Mouse (Mus musculus) forebrain, embryonic 13.5 days (tissue): ENCODE measurements around the gene Pfkfb3. TPM values are rescaled to one million over a fixed set of nuclear protein-coding genes. Genes with fewer than 3 reads are reported as not detected.
A peak's percentile ranks its signal among the peaks of the same experiment; 100 is the strongest.

Source experiments
- ATAC-seq: fragments of 200-750 bp; cut with Nextera tagmentation; 2 replicates; pipeline ENCODE4 v1.8.0; 2017
- H3K27ac ChIP-seq: fragments of 300-500 bp; sonication (generic); 2 replicates; pipeline ENCODE4 v1.5.1; 2015; ENCODE audit warnings: inconsistent platforms, mild to moderate bottlenecking, moderate library complexity
- H3K27me3 ChIP-seq: fragments of 300-500 bp; sonication (generic); 2 replicates; pipeline ENCODE4 v1.6.1; 2015; ENCODE audit warnings: mild to moderate bottlenecking, inconsistent platforms
- H3K36me3 ChIP-seq: fragments of 300-500 bp; sonication (generic); 2 replicates; pipeline ENCODE4 v1.6.1; 2015; ENCODE audit warnings: mild to moderate bottlenecking, inconsistent platforms; ENCODE audit not compliant: poor library complexity, severe bottlenecking
- H3K4me1 ChIP-seq: fragments of 300-500 bp; sonication (generic); 2 replicates; pipeline ENCODE4 v1.6.1; 2015; ENCODE audit warnings: inconsistent platforms
- H3K4me2 ChIP-seq: fragments of 300-500 bp; sonication (generic); 2 replicates; pipeline ENCODE4 v1.6.1; 2015; ENCODE audit warnings: inconsistent platforms, mild to moderate bottlenecking, moderate library complexity
- H3K4me3 ChIP-seq: fragments of 300-500 bp; sonication (generic); 2 replicates; pipeline ENCODE4 v1.5.1; 2015; ENCODE audit warnings: mild to moderate bottlenecking, inconsistent platforms
- H3K9ac ChIP-seq: fragments of 300-500 bp; sonication (generic); 2 replicates; pipeline ENCODE4 v1.6.1; 2015; ENCODE audit warnings: mild to moderate bottlenecking, inconsistent platforms
- H3K9me3 ChIP-seq: fragments of 300-500 bp; sonication (generic); replicated peaks from 2 replicates; pipeline ENCODE4 v1.6.1; 2016; ENCODE audit warnings: inconsistent platforms
- WGBS: fragments of 180-500 bp; shearing (Covaris S2); methylation state at CpG from one replicate; pipeline ENCODE4 v1.1.7; 2015; 5-methylcytosine and 5-hydroxymethylcytosine counted together
- polyA plus RNA-seq: library from polyadenylated mRNA; unstranded; fragments of >200 nt; fragmentation: Nextera tagmentation; extraction: Ambion mirVana; gene quantifications from 2 replicates; pipeline ENCODE4 v1.2.1, GENCODE M21; 2015

Gene Pfkfb3
- 21.5 and 21.7 TPM in 2 replicates for polyA plus RNA-seq

GRCm38 (mm10) chr2:11553471-11554400 lies at the start of gene Pfkfb3:
Gene Pfkfb3, minus strand, starts transcription at chr2:11554077.
- Histone ChIP-seq H3K27ac (no peak within 1 kb of the TSS), H3K9me3 (no peaks in the 10 kb centered on the region), H3K27me3 (peaks cover 38% of the 10 kb centered on the region), H3K36me3 (no peaks in the 10 kb centered on the region), H3K4me3 (peak within 1 kb of the TSS; percentile 56), H3K4me1 (peaks cover 22% of the 10 kb centered on the region), H3K9ac (peak within 1 kb of the TSS; percentile 69), H3K4me2 (peak within 1 kb of the TSS; percentile 97)
- ATAC-seq = peak; percentile 80
- 2% methylated on average over 67 of the region's 67 CpGs for WGBS

DNA sequence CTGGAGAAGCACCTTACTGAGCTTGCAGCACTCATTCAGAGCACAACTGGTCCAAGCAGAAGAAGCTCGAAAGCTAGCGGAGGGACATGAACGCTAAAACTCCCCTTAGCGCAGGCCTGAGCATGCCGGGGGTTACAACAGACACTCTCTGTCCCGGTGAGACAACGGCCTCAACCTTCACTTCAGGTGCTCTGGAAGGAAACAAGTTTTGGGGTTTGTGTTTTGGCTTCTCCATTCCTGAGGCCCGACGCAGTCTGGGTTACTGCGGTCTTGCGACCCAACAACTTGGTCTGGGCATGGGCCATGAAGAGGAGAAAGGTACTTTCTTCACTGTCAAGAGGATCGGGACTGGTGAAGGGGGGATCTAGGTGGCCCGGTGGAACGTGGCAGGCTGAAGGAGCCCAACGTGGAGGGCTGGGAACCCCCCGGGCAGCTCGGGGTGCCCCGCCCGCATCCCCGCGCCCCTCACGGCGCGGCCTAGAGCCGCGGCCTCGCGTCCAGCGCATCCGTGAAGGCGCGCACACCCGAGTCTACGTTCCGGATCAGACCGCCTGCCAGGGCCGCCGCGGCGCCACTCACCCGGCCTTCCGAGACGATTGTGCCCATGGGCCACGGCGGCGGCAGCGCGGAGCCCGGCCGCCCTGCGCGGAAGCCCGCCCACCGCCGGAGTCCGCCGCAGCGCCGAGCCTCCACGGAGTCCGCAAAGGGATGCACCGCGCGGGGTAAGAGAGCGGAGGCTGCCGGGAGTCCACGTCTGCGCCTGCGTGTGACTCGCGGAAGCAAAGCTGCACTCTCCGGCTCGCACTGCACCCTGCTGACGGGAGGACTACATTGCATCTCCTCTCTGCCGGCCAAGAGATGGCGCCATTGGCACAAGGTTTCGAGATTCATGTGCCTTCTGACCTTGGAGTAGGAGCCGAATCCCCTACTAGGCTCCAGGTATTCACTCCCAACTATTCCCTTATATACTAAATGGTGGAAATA lies 48.9 kb upstream of the Pfkfb3 start:
- H3K9ac ChIP-seq = peak overlapping the region; percentile 98
- peak overlapping the region; percentile 87 for H3K4me2 ChIP-seq
- H3K4me1 ChIP-seq = peaks cover 13% of the 10 kb centered on the region
- H3K4me3 ChIP-seq = peak overlapping the region; percentile 94
- peak overlapping the region; percentile 59 for H3K27ac ChIP-seq
- ATAC-seq = peak; percentile 100
- H3K9me3 ChIP-seq = no peaks in the 10 kb centered on the region
- no peaks in the 10 kb centered on the region for H3K27me3 ChIP-seq
- 1% methylated on average over 54 of the region's 78 CpGs for WGBS
- H3K36me3 ChIP-seq = peaks cover 27% of the 10 kb centered on the region

DNA sequence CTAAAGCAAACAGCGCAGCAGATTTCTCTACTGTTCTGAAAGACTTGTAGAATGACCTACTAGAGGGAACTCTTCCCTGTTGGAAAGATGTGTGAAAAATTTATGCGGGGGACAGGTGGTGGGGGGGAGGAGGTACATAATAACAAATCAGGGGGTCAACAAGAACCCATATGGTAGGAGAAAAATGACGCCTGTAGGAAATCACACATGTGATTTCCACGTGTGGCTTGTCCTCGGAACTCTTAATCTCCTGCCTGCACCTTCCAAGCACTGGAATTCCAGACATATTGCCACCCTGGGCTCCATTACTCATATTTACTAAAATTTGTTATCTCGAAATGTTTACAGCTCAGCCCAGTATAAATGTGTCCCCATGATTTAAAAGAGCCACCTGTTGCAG lies 47.9 kb upstream of the Pfkfb3 start:
- WGBS = 86% methylated on average over 6 of the region's 6 CpGs
- Histone ChIP-seq H3K27me3 (no peaks in the 10 kb centered on the region), H3K9me3 (no peaks in the 10 kb centered on the region), H3K4me3 (peak overlapping the region; percentile 94), H3K9ac (peak overlapping the region; percentile 98), H3K27ac (no peak overlapping the region), H3K4me2 (peak overlapping the region; percentile 87), H3K36me3 (peaks cover 37% of the 10 kb centered on the region), H3K4me1 (peaks cover 13% of the 10 kb centered on the region)
- no peak for ATAC-seq

DNA sequence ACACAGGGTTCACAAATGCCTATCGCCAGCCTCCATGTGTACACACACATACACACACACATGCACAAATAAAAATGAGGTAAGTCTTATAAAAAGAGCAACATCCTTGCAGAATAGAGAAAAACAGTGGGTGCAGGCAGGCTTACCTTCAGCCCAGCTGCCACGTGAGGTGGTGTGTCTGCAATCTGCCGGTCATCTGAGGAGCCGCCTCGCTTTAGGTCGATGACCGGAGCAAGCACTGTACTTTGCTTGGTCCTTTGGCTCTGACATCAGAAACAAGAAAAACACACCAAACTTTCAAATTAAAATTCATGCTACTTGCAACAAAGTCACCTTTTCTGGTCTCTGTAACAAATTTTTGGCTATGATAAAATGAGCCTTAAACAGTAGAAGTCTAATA lies 44.0 kb upstream of the Pfkfb3 start:
- WGBS = 97% methylated on average over 7 of the region's 7 CpGs
- H3K9me3 ChIP-seq = no peaks in the 10 kb centered on the region
- no peak for ATAC-seq
- H3K27me3 ChIP-seq = no peaks in the 10 kb centered on the region
- no peak overlapping the region for H3K27ac ChIP-seq
- no peak overlapping the region for H3K4me3 ChIP-seq
- peaks cover 69% of the 10 kb centered on the region for H3K36me3 ChIP-seq
- H3K4me1 ChIP-seq = peaks cover 13% of the 10 kb centered on the region
- H3K4me2 ChIP-seq = no peak overlapping the region
- H3K9ac ChIP-seq = no peak overlapping the region

DNA sequence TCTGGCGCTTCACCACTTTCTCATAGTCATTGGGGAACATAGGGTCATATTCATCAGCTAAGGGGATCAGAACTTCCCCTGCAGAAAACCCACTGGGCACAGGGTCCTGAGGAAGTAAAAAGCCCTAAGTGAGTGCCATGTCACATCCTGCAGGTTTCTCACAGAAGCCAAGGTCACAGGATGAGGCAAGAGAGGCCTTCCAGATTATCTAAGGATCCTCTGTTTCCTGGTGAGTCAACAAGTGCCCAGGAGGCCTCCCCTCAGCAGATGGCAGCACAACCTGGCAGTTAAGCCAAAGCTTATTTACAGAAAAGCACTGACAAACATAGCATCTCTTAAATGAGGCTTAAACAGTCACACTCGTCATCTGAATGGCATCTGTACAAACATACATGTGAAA lies 42.8 kb upstream of the Pfkfb3 start:
- Histone ChIP-seq H3K27ac (no peak overlapping the region), H3K36me3 (peaks cover 81% of the 10 kb centered on the region), H3K4me1 (peaks cover 5% of the 10 kb centered on the region), H3K4me3 (no peak overlapping the region), H3K4me2 (no peak overlapping the region), H3K27me3 (no peaks in the 10 kb centered on the region), H3K9ac (no peak overlapping the region), H3K9me3 (no peaks in the 10 kb centered on the region)
- ATAC-seq = no peak
- 96% methylated on average over 2 of the region's 2 CpGs for WGBS

DNA sequence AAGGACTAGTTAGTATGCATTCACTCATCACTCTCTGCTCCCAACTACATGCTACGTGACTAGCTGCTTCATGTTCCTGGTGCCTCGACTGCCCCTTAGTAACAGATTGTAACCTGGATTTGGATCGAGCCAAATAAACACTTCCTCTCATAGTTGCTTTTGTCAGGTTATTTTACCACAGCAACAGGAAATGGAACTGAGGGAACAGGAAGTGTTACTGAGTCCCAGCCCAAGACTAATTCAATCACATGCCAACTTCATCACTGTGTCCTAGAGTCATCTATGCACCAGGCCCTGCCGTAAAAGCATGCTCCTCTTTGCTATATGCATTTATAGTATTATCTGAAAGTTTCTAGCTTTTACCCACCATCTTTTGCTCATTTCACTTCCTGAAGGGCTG lies 34.1 kb upstream of the Pfkfb3 start:
- Histone ChIP-seq H3K4me2 (no peak overlapping the region), H3K4me3 (no peak overlapping the region), H3K4me1 (no peaks in the 10 kb centered on the region), H3K36me3 (peaks cover 96% of the 10 kb centered on the region), H3K27ac (no peak overlapping the region), H3K27me3 (no peaks in the 10 kb centered on the region), H3K9ac (no peak overlapping the region), H3K9me3 (no peaks in the 10 kb centered on the region)
- WGBS = 94% methylated on average over 4 of the region's 4 CpGs
- ATAC-seq = no peak

DNA sequence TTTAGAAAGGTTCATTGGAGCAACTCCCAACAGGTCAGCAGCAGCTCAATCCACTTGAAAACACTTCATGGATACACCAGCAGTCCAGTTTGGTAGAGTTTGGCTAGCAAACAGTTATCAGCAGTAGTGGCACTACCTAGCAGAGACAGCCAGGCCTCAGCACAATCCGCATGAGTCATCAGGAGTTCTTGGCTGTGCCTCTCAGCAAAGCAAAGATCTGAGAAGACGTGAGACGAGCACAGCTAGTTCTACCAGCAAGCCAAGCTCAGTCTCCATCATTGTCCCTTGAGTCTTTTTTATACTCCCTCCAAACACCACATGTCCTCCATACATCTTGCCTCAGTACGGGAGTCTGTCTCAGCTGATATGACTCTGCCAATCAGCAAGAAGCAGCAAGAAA lies 25.5 kb upstream of the Pfkfb3 start:
- Histone ChIP-seq H3K27ac (no peak overlapping the region), H3K4me1 (no peaks in the 10 kb centered on the region), H3K9ac (no peak overlapping the region), H3K4me2 (no peak overlapping the region), H3K4me3 (no peak overlapping the region), H3K36me3 (peaks cover 27% of the 10 kb centered on the region), H3K27me3 (no peaks in the 10 kb centered on the region), H3K9me3 (no peaks in the 10 kb centered on the region)
- 98% methylated on average over 4 of the region's 4 CpGs for WGBS
- no peak for ATAC-seq

DNA sequence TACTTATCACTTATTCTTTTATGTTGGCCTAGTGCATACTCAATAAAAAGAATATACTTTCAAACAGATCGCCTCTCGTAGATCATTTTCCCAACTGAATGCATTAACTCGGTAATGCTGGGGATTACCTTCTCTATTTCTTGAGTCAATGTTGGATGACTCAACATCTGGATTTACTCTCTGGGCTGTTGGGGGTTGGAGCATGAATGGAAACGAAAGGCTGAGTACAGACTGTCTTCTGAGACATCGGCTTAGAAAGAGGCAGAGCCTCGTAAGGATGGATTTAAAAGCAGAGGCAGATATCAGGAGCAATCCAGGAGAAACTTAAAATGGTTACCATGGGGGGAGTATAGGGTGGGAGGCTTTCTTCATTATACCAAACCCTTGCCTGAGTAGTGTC lies 24.3 kb upstream of the Pfkfb3 start:
- Histone ChIP-seq H3K4me2 (no peak overlapping the region), H3K4me3 (no peak overlapping the region), H3K27ac (no peak overlapping the region), H3K36me3 (peaks cover 17% of the 10 kb centered on the region), H3K9me3 (no peaks in the 10 kb centered on the region), H3K9ac (no peak overlapping the region), H3K4me1 (no peaks in the 10 kb centered on the region), H3K27me3 (no peaks in the 10 kb centered on the region)
- 92% methylated on average over 6 of the region's 6 CpGs for WGBS
- no peak for ATAC-seq

DNA sequence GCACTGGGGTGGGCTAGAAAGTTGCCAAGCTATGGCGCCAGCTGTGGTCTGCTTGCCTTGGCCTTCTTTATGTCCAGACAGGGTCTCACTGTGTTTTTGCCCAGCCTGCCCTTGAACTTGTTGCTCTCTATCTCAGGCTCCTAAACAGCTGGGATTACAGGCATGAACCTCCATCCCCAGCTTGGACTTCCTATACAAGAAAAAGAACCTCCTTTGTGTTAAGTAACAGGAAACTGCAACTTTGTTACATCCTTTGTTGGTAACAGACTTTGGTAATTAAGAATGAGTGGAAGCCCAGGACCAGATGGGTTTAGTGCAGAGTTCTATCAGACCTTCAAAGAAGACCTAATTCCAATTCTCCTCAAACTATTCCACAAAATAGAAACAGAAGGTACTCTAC lies 19.8 kb upstream of the Pfkfb3 start:
- H3K4me3 ChIP-seq = no peak overlapping the region
- WGBS = 100% methylated on average over 1 of the region's 1 CpGs
- ATAC-seq = no peak
- no peaks in the 10 kb centered on the region for H3K9me3 ChIP-seq
- no peaks in the 10 kb centered on the region for H3K36me3 ChIP-seq
- H3K27ac ChIP-seq = no peak overlapping the region
- no peaks in the 10 kb centered on the region for H3K4me1 ChIP-seq
- no peak overlapping the region for H3K9ac ChIP-seq
- no peaks in the 10 kb centered on the region for H3K27me3 ChIP-seq
- H3K4me2 ChIP-seq = no peak overlapping the region

- WGBS = 46% methylated on average over 6 of the region's 6 CpGs
- no peak for ATAC-seq
Observed at GRCm38 (mm10) chr2:11571004-11571535, 17.2 kb upstream of the Pfkfb3 start.

DNA sequence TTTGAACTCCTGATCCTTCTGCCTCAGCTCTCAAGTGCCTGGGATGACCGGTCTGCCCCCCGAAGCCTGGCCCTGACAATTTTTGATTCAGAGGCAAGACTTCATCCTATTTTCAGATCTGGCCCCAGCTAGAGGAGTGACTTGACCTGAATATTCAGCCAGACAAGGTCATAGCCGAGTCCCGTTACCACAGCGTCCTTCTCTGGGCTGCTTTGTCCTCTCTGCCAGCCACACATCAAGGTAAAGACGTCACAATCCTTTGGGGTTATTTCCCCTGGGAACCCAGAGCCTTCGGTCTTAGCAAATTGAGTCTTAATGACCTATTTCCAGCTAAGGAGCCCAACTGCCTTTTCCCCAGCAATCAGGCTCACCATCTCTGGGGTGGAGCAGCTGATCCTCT lies 14.6 kb upstream of the Pfkfb3 start:
- no peaks in the 10 kb centered on the region for H3K36me3 ChIP-seq
- H3K27me3 ChIP-seq = no peaks in the 10 kb centered on the region
- H3K27ac ChIP-seq = no peak overlapping the region
- whole genome bisulfite sequencing = 92% methylated on average over 7 of the region's 7 CpGs
- H3K9me3 ChIP-seq = no peaks in the 10 kb centered on the region
- ATAC-seq = no peak
- H3K4me3 ChIP-seq = no peak overlapping the region
- no peaks in the 10 kb centered on the region for H3K4me1 ChIP-seq
- H3K4me2 ChIP-seq = no peak overlapping the region
- no peak overlapping the region for H3K9ac ChIP-seq

More at GRCm38 (mm10) chr2:11571004-11571535, 17.2 kb upstream of the Pfkfb3 start:
- Histone ChIP-seq H3K36me3 (no peaks in the 10 kb centered on the region), H3K27ac (no peak overlapping the region), H3K9me3 (no peaks in the 10 kb centered on the region), H3K4me2 (no peak overlapping the region), H3K9ac (no peak overlapping the region), H3K27me3 (no peaks in the 10 kb centered on the region), H3K4me3 (no peak overlapping the region), H3K4me1 (no peaks in the 10 kb centered on the region)
